Mouse (Mus musculus): ENCODE measurements at regions not wholly inside any gene's neighbourhood (a gene's known extent, or its start where the extent isn't known, plus 50 kb on each side); places are given as distances from the start of the nearest gene placed in this dataset.

DNA sequence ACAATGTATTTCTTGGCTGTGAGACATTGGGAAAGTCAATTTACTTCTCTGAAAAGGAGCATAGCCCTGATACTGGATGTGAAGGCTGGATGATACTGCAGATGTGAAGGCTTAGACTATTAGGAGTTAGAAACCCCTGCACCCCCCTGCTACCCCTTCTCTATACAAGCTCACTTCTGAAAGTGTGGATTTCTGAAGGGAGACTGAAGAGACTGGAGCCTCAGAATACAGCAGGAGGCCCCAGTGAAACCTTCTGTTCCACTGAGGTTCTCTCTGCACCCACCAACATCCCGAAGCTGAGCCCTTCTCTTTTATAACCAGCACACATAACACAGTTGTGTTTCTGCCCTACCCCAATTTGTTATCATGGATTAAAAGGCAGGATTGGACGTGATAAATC lies 131.7 kb upstream of the Vangl1 start:
- Histone ChIP-seq H3K4me1 (ENCODE audit: insufficient read depth, low read length) (no peaks in the 10 kb centered on the region), H3K36me3 (ENCODE audit: insufficient read depth, low read length) (no peaks in the 10 kb centered on the region), H3K4me3 (ENCODE audit: low read depth, low read length) (no peak overlapping the region), H3K9ac (replicated peaks; ENCODE audit: low read length, poor library complexity, severe bottlenecking) (no peak overlapping the region), H3K9me3 (ENCODE audit: low read length) (no peaks in the 10 kb centered on the region), H3K4me2 (ENCODE audit: low read depth, low read length, poor library complexity, severe bottlenecking) (no peak overlapping the region), H3K27me3 (ENCODE audit: insufficient read depth, low read length) (peaks cover 4% of the 10 kb centered on the region; the same call in 1 of the 2 replicates), H3K27ac (ENCODE audit: low read depth, low read length) (no peak overlapping the region)
- TF ChIP-seq CTCF (IDR thresholded peaks at IDR 0.05): no peak
- ATAC-seq (ENCODE audit: low FRiP score): no peak
- DNase-seq (ENCODE audit: low spot score): no peak
- WGBS: 84% methylated on average over 2 of the region's 2 CpGs

DNA sequence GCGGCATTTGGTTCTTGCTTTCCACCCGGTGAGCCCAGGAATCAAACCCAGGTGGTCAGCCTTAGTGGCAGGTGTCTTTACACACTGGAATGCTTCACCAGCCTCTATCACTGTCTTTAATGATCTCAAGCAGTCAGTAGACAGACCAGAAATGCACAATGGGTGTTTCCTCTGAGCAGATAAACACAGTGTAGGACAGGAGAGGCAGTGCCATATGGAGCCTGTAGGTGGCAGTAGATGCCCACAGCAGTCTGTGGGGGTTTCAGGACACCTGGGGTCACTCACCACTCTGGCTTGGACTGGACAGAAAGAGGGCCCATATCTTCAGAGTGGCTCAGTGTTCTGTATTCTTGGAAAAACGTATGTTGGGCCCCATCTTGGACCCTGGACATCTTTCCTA lies 130.7 kb upstream of the Vangl1 start:
- Histone ChIP-seq H3K27me3 (ENCODE audit: insufficient read depth, low read length) (no peaks in the 10 kb centered on the region), H3K36me3 (ENCODE audit: insufficient read depth, low read length) (no peaks in the 10 kb centered on the region), H3K4me2 (ENCODE audit: low read depth, low read length, poor library complexity, severe bottlenecking) (no peak overlapping the region), H3K4me3 (ENCODE audit: low read depth, low read length) (no peak overlapping the region), H3K27ac (ENCODE audit: low read depth, low read length) (no peak overlapping the region), H3K4me1 (ENCODE audit: insufficient read depth, low read length) (no peaks in the 10 kb centered on the region), H3K9ac (replicated peaks; ENCODE audit: low read length, poor library complexity, severe bottlenecking) (no peak overlapping the region), H3K9me3 (ENCODE audit: low read length) (no peaks in the 10 kb centered on the region)
- DNase-seq (ENCODE audit: low spot score) (peak; percentile 21), ATAC-seq (ENCODE audit: low FRiP score) (no peak)
- peak; percentile 75 for TF ChIP-seq CTCF (IDR thresholded peaks at IDR 0.05)
- 78% methylated on average over 3 of the region's 3 CpGs for WGBS

DNA sequence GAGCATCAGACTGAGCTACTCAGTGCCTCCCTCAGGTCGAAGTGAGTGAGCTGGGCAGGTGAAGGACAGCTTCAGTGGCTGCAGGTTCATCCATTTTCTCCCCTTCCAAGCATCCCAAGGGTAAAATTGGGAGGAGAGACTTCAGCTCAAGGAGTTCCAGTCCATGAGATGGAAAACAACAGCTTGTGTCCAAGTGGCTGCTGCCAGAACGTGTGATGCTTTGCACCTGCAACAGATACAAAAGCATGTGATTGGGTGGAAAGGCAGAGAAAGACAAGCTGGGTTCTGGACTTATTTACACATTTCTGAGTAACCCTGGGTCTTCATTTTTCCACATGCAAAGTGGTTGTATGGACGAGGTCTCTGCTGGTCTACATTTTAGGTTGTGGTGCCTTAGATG lies 127.7 kb upstream of the Vangl1 start:
- ATAC-seq (ENCODE audit: low FRiP score) (no peak), DNase-seq (ENCODE audit: low spot score) (no peak)
- Histone ChIP-seq H3K4me3 (ENCODE audit: low read depth, low read length) (no peak overlapping the region), H3K9me3 (ENCODE audit: low read length) (no peaks in the 10 kb centered on the region), H3K36me3 (ENCODE audit: insufficient read depth, low read length) (no peaks in the 10 kb centered on the region), H3K27me3 (ENCODE audit: insufficient read depth, low read length) (no peaks in the 10 kb centered on the region), H3K9ac (replicated peaks; ENCODE audit: low read length, poor library complexity, severe bottlenecking) (no peak overlapping the region), H3K4me1 (ENCODE audit: insufficient read depth, low read length) (no peaks in the 10 kb centered on the region), H3K27ac (ENCODE audit: low read depth, low read length) (no peak overlapping the region), H3K4me2 (ENCODE audit: low read depth, low read length, poor library complexity, severe bottlenecking) (no peak overlapping the region)
- WGBS: 76% methylated on average over 3 of the region's 3 CpGs
- TF ChIP-seq CTCF (IDR thresholded peaks at IDR 0.05): no peak

DNA sequence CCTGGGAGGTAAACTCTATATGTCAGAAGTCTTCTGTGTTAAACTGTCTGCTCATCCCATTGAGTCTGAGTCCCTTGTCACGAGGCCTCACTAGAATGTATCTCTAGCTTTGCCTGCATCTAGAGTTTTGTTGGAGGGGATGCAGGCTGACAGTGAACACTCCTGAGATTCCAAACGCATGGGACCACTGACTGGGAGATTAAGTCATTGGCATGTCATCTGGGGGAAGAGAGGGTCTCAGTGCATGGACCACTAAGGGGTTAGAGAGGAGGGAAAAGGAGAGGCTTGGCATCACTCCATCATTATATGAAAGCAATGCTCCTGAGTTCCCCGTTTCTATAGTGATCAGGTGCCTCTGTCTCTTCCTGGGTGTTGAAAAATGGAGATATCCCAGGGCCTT lies 114.8 kb upstream of the Vangl1 start:
- Histone ChIP-seq H3K4me1 (ENCODE audit: insufficient read depth, low read length) (no peaks in the 10 kb centered on the region), H3K9me3 (ENCODE audit: low read length) (no peaks in the 10 kb centered on the region), H3K36me3 (ENCODE audit: insufficient read depth, low read length) (no peaks in the 10 kb centered on the region), H3K4me3 (ENCODE audit: low read depth, low read length) (no peak overlapping the region), H3K27me3 (ENCODE audit: insufficient read depth, low read length) (no peaks in the 10 kb centered on the region), H3K9ac (replicated peaks; ENCODE audit: low read length, poor library complexity, severe bottlenecking) (no peak overlapping the region), H3K27ac (ENCODE audit: low read depth, low read length) (no peak overlapping the region), H3K4me2 (ENCODE audit: low read depth, low read length, poor library complexity, severe bottlenecking) (no peak overlapping the region)
- no peak for TF ChIP-seq CTCF (IDR thresholded peaks at IDR 0.05)
- WGBS: 72% methylated on average over 3 of the region's 3 CpGs
- no peak for ATAC-seq (ENCODE audit: low FRiP score)
- no peak for DNase-seq (ENCODE audit: low spot score)

DNA sequence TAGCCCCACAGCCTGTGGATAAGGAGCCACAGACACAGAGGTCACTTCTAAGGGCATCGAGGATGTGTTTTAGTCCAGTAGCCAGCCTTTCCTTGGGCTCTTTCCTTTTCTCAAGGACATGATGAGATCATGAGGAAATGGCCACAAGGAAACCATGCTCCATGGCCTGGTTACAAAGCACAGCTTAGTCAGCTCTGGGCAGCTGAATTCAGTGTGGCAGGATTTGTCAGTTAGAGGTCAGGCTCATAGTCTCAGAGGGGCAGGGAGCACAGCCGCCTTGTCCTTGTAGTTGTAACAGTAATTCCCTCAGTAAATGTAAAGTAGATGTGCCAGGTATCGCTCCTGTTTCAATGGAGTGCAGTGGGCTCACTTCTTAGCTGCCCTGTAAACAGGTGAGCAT lies 111.7 kb upstream of the Vangl1 start:
- no peak overlapping the region for H3K4me2 ChIP-seq (ENCODE audit: low read depth, low read length, poor library complexity, severe bottlenecking)
- no peak overlapping the region for H3K27ac ChIP-seq (ENCODE audit: low read depth, low read length)
- DNase-seq (ENCODE audit: low spot score): no peak
- H3K36me3 ChIP-seq (ENCODE audit: insufficient read depth, low read length): no peaks in the 10 kb centered on the region
- ATAC-seq (ENCODE audit: low FRiP score): no peak
- 77% methylated on average over 3 of the region's 3 CpGs for WGBS
- no peak overlapping the region for H3K4me3 ChIP-seq (ENCODE audit: low read depth, low read length)
- H3K4me1 ChIP-seq (ENCODE audit: insufficient read depth, low read length): no peaks in the 10 kb centered on the region
- TF ChIP-seq CTCF (IDR thresholded peaks at IDR 0.05): no peak
- H3K9ac ChIP-seq (replicated peaks; ENCODE audit: low read length, poor library complexity, severe bottlenecking): no peak overlapping the region
- no peaks in the 10 kb centered on the region for H3K9me3 ChIP-seq (ENCODE audit: low read length)
- H3K27me3 ChIP-seq (ENCODE audit: insufficient read depth, low read length): no peaks in the 10 kb centered on the region

DNA sequence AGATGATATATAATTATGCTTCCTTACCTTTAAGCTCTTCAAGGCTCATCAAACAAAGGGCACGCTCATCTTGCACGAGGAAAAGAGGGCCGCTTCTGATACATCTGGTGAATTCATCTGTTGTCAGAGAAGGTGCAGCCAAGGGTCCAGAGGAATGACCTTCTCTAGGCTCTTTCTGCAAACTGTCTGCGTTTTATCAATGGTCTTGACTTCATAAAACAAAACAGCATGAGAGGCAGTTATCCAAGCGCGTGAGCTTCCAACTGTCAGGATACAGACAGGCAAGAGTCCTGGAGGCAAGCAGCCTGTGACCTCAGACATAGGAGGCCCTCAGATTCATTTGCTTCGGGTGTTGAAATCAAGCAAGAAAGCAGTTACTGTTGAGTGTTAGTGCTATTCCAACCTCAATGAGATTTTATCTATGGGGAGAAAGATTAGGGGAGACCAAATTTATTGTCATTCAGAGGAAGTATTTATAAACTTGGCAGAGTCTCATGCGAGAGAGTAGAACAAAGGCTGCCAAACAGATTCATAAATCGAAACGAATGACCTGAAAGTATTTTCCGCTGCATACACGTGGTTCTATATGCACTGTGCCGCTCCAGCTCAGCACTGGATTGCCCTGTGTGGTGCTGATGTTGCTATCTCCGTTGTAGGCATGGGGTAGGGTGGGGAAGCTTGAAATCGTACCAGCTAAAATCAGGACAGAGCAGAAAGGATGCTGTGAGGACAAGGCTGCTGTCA lies 107.2 kb upstream of the Vangl1 start:
- Histone ChIP-seq H3K4me2 (ENCODE audit: low read depth, low read length, poor library complexity, severe bottlenecking) (no peak overlapping the region), H3K9me3 (ENCODE audit: low read length) (no peaks in the 10 kb centered on the region), H3K4me1 (ENCODE audit: insufficient read depth, low read length) (no peaks in the 10 kb centered on the region), H3K27me3 (ENCODE audit: insufficient read depth, low read length) (no peaks in the 10 kb centered on the region), H3K9ac (replicated peaks; ENCODE audit: low read length, poor library complexity, severe bottlenecking) (no peak overlapping the region), H3K27ac (ENCODE audit: low read depth, low read length) (no peak overlapping the region), H3K36me3 (ENCODE audit: insufficient read depth, low read length) (no peaks in the 10 kb centered on the region), H3K4me3 (ENCODE audit: low read depth, low read length) (no peak overlapping the region)
- WGBS: 74% methylated on average over 15 of the region's 15 CpGs
- DNase-seq (ENCODE audit: low spot score): no peak
- no peak for TF ChIP-seq CTCF (IDR thresholded peaks at IDR 0.05)
- no peak for ATAC-seq (ENCODE audit: low FRiP score)
